Mouse (Mus musculus): ENCODE data around the gene Gm20388. TPM values are rescaled to one million over a fixed set of nuclear protein-coding genes. Genes with fewer than 3 reads are reported as not detected.

Gene Gm20388
- total RNA-seq, 1 experiment, result 27.0 TPM

- in situ Hi-C loops (cut with MboI; ENCODE audit: low sequenced_read_pairs in 2 of 2, unreplicated experiment in 2 of 2), result no loop called here
- H3K27ac ChIP-seq (ENCODE audit: insufficient read depth, low read depth, low read length, poor library complexity, severe bottlenecking), result no peak overlapping the region
- H3K9ac ChIP-seq (ENCODE audit: insufficient read depth, low read depth, low read length, poor library complexity, severe bottlenecking), result no peak overlapping the region
- H3K9me3 ChIP-seq (ENCODE audit: control insufficient read depth, insufficient read depth, low read depth, low read length), result no peaks in the 10 kb centered on the region
- no peak overlapping the region for H3K4me3 ChIP-seq (ENCODE audit: insufficient read depth in 1 of 2, low read depth in 1 of 2, low read length in 2 of 2, poor library complexity in 1 of 2, severe bottlenecking in 1 of 2)
- H3K4me1 ChIP-seq (ENCODE audit: control insufficient read depth in 2 of 2, insufficient read depth in 2 of 2, low read length in 2 of 2, poor library complexity in 1 of 2), result peaks cover 3 to 34% of the 10 kb centered on the region in 2 experiments; a peak in 2 of 4 replicates
- DNase-seq (ENCODE audit: low read depth, low spot score), result no peak
- TF ChIP-seq CHD2 (IDR thresholded peaks at IDR 0.05; ENCODE audit: low read depth, low read length) (no peak), HCFC1 (IDR thresholded peaks at IDR 0.05; ENCODE audit: borderline replicate concordance, insufficient read depth, low read length) (no peak), MAFK (IDR thresholded peaks at IDR 0.05; ENCODE audit: insufficient read depth, low read depth, low read length) (no peak), ZC3H11A (IDR thresholded peaks at IDR 0.05; ENCODE audit: borderline replicate concordance, low read depth, low read length) (no peak), ZNF384 (IDR thresholded peaks at IDR 0.05; ENCODE audit: low read depth, low read length) (no peak)
- H3K36me3 ChIP-seq (ENCODE audit: control insufficient read depth, insufficient read depth, low read length, poor library complexity, severe bottlenecking), result peaks cover 34% of the 10 kb centered on the region; the same call in 1 of the 2 replicates
These were observed 2524.7 kb downstream of the Gm20388 start for GRCm38 (mm10) chr8:122435375-122435774.

GRCm38 (mm10) chr8:122436146-122436545 is 2525.5 kb downstream of the Gm20388 start:
- Histone ChIP-seq H3K4me3 (ENCODE audit: insufficient read depth in 1 of 2, low read depth in 1 of 2, low read length in 2 of 2, poor library complexity in 1 of 2, severe bottlenecking in 1 of 2) (no peak overlapping the region), H3K36me3 (ENCODE audit: control insufficient read depth, insufficient read depth, low read length, poor library complexity, severe bottlenecking) (peaks cover 34% of the 10 kb centered on the region; the same call in 1 of the 2 replicates), H3K4me1 (ENCODE audit: control insufficient read depth in 2 of 2, insufficient read depth in 2 of 2, low read length in 2 of 2, poor library complexity in 1 of 2) (peaks cover 3 to 34% of the 10 kb centered on the region in 2 experiments; a peak in 2 of 4 replicates), H3K27ac (ENCODE audit: insufficient read depth, low read depth, low read length, poor library complexity, severe bottlenecking) (no peak overlapping the region), H3K9ac (ENCODE audit: insufficient read depth, low read depth, low read length, poor library complexity, severe bottlenecking) (no peak overlapping the region), H3K9me3 (ENCODE audit: control insufficient read depth, insufficient read depth, low read depth, low read length) (no peaks in the 10 kb centered on the region)
- in situ Hi-C loops (cut with MboI; ENCODE audit: low sequenced_read_pairs in 2 of 2, unreplicated experiment in 2 of 2), result no loop called here
- TF ChIP-seq ZNF384 (IDR thresholded peaks at IDR 0.05; ENCODE audit: low read depth, low read length), result no peak
- TF ChIP-seq HCFC1 (IDR thresholded peaks at IDR 0.05; ENCODE audit: borderline replicate concordance, insufficient read depth, low read length), result no peak
- TF ChIP-seq ZC3H11A (IDR thresholded peaks at IDR 0.05; ENCODE audit: borderline replicate concordance, low read depth, low read length), result no peak
- TF ChIP-seq CHD2 (IDR thresholded peaks at IDR 0.05; ENCODE audit: low read depth, low read length), result no peak
- TF ChIP-seq MAFK (IDR thresholded peaks at IDR 0.05; ENCODE audit: insufficient read depth, low read depth, low read length), result no peak
- DNase-seq (ENCODE audit: low read depth, low spot score), result no peak

- H3K4me3 ChIP-seq (ENCODE audit: insufficient read depth in 1 of 2, low read depth in 1 of 2, low read length in 2 of 2, poor library complexity in 1 of 2, severe bottlenecking in 1 of 2), result no peak overlapping the region
- DNase-seq (ENCODE audit: low read depth, low spot score), result no peak
- peaks cover 34% of the 10 kb centered on the region; the same call in 1 of the 2 replicates for H3K36me3 ChIP-seq (ENCODE audit: control insufficient read depth, insufficient read depth, low read length, poor library complexity, severe bottlenecking)
- TF ChIP-seq ZC3H11A (IDR thresholded peaks at IDR 0.05; ENCODE audit: borderline replicate concordance, low read depth, low read length) (no peak), HCFC1 (IDR thresholded peaks at IDR 0.05; ENCODE audit: borderline replicate concordance, insufficient read depth, low read length) (no peak), MAFK (IDR thresholded peaks at IDR 0.05; ENCODE audit: insufficient read depth, low read depth, low read length) (no peak), ZNF384 (IDR thresholded peaks at IDR 0.05; ENCODE audit: low read depth, low read length) (no peak), CHD2 (IDR thresholded peaks at IDR 0.05; ENCODE audit: low read depth, low read length) (no peak)
- no peak overlapping the region for H3K9ac ChIP-seq (ENCODE audit: insufficient read depth, low read depth, low read length, poor library complexity, severe bottlenecking)
- no peaks in the 10 kb centered on the region for H3K9me3 ChIP-seq (ENCODE audit: control insufficient read depth, insufficient read depth, low read depth, low read length)
- H3K4me1 ChIP-seq (ENCODE audit: control insufficient read depth in 2 of 2, insufficient read depth in 2 of 2, low read length in 2 of 2, poor library complexity in 1 of 2), result peaks cover 3 to 32% of the 10 kb centered on the region in 2 experiments; a peak in 2 of 4 replicates
- in situ Hi-C loops (cut with MboI; ENCODE audit: low sequenced_read_pairs in 2 of 2, unreplicated experiment in 2 of 2), result no loop called here
- no peak overlapping the region for H3K27ac ChIP-seq (ENCODE audit: insufficient read depth, low read depth, low read length, poor library complexity, severe bottlenecking)
These were observed 2526.0 kb downstream of the Gm20388 start for GRCm38 (mm10) chr8:122436586-122437125.

- H3K27ac ChIP-seq (ENCODE audit: insufficient read depth, low read depth, low read length, poor library complexity, severe bottlenecking), result no peak overlapping the region; the same call in 1 of the 2 replicates
- peak overlapping the region in 1 of 2 experiments; percentile 28; a peak in 1 of 4 replicates for H3K4me3 ChIP-seq (ENCODE audit: insufficient read depth in 1 of 2, low read depth in 1 of 2, low read length in 2 of 2, poor library complexity in 1 of 2, severe bottlenecking in 1 of 2)
- H3K9ac ChIP-seq (ENCODE audit: insufficient read depth, low read depth, low read length, poor library complexity, severe bottlenecking), result no peak overlapping the region
- in situ Hi-C loops (cut with MboI; ENCODE audit: low sequenced_read_pairs in 2 of 2, unreplicated experiment in 2 of 2), result no loop called here
- TF ChIP-seq CHD2 (IDR thresholded peaks at IDR 0.05; ENCODE audit: low read depth, low read length) (no peak), HCFC1 (IDR thresholded peaks at IDR 0.05; ENCODE audit: borderline replicate concordance, insufficient read depth, low read length) (no peak), ZC3H11A (IDR thresholded peaks at IDR 0.05; ENCODE audit: borderline replicate concordance, low read depth, low read length) (no peak), ZNF384 (IDR thresholded peaks at IDR 0.05; ENCODE audit: low read depth, low read length) (no peak)
- no peak for DNase-seq (ENCODE audit: low read depth, low spot score)
- no peaks in the 10 kb centered on the region for H3K9me3 ChIP-seq (ENCODE audit: control insufficient read depth, insufficient read depth, low read depth, low read length)
- H3K36me3 ChIP-seq (ENCODE audit: control insufficient read depth, insufficient read depth, low read length, poor library complexity, severe bottlenecking), result peaks cover 34% of the 10 kb centered on the region; the same call in 1 of the 2 replicates
- H3K4me1 ChIP-seq (ENCODE audit: control insufficient read depth in 2 of 2, insufficient read depth in 2 of 2, low read length in 2 of 2, poor library complexity in 1 of 2), result peaks cover 0 to 26% of the 10 kb centered on the region in 2 experiments; a peak in 2 of 4 replicates
These were observed 2527.2 kb downstream of the Gm20388 start for GRCm38 (mm10) chr8:122437708-122438331.
